Mouse (Mus musculus): ENCODE data around the gene Myo7a. TPM values are rescaled to one million over a fixed set of nuclear protein-coding genes. Genes with fewer than 3 reads are reported as not detected.

Gene Myo7a
- polyA plus RNA-seq, 1 experiment from 2014 or later = 15.8 TPM

DNA sequence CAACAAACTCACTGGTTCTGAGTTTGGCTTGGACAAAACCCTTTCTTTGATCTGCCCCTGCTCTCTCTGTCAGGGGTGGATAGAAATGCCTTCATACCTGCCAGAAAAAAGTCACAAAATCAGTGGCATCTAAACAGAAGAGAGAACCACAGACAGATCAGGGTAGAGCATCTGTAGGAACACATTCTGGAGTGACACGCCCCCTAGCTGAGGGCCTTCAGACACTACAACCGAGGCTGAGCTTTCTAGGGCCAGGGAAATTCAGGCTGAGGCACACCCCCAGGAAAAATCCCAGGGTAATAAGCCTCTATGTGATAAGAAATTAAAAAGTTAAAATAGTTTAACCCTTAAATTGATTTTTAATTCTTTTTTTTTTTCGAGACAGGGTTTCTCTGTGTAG, 34.0 kb upstream of the Myo7a start:
- no peaks in the 10 kb centered on the region for H3K27me3 ChIP-seq (replicated peaks)
- no peaks in the 10 kb centered on the region for H3K9me3 ChIP-seq
- H3K9ac ChIP-seq = no peak overlapping the region
- H3K4me3 ChIP-seq = no peak overlapping the region
- WGBS = 45% methylated on average over 3 of the region's 3 CpGs
- ATAC-seq (ENCODE audit: low FRiP score, low read depth) = no peak
- H3K4me2 ChIP-seq (replicated peaks) = no peak overlapping the region
- H3K27ac ChIP-seq = no peak overlapping the region
- no peaks in the 10 kb centered on the region for H3K36me3 ChIP-seq
- H3K4me1 ChIP-seq = peaks cover 38% of the 10 kb centered on the region

DNA sequence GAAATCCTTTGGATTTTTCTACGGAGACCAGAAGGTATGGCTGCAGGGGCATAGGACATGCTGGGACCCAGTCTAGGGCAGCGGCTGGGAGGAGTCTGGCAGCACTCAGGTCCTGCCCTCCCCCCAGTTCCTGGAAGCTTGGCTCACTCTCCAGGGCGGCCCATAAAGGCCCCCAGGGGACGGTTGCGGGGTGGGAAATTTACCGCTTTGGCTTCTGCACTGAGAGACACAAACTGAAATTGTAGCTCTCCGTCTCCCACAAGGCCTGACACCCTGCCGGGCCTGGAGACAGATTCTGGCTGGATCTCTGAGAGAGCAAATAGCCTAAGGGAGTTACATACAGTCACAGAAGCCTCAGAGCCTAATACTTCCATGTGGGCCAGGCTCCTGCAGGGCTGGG, 33.1 kb upstream of the Myo7a start:
- Histone ChIP-seq H3K4me2 (replicated peaks) (no peak overlapping the region), H3K27me3 (replicated peaks) (no peaks in the 10 kb centered on the region), H3K4me3 (no peak overlapping the region), H3K36me3 (no peaks in the 10 kb centered on the region), H3K27ac (no peak overlapping the region), H3K9me3 (no peaks in the 10 kb centered on the region), H3K4me1 (peaks cover 32% of the 10 kb centered on the region), H3K9ac (no peak overlapping the region)
- ATAC-seq (ENCODE audit: low FRiP score, low read depth) = no peak; the same call in 1 of the 2 replicates
- 46% methylated on average over 8 of the region's 8 CpGs for WGBS

DNA sequence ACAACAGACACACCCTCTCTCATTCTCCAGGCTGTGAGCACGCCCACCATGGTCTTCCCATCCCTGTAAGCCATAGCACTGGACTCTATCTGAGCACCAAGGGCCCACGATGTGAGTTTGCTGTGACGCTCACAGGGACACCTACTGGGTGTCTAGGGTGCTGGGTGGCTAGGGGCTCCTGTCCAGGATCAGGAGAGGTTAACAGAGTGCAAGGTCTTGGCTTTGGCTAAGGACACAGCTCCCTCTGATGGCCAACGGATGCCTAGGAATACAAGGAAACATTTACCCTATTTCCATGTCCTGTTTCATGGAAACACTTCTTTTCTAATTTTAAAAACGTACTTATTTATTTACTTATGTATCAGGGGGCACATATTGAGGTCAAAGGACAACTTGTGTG, 31.2 kb upstream of the Myo7a start:
- Histone ChIP-seq H3K36me3 (no peaks in the 10 kb centered on the region), H3K4me1 (peaks cover 22% of the 10 kb centered on the region), H3K27me3 (replicated peaks) (no peaks in the 10 kb centered on the region), H3K27ac (no peak overlapping the region), H3K9ac (no peak overlapping the region), H3K4me2 (replicated peaks) (no peak overlapping the region), H3K4me3 (no peak overlapping the region), H3K9me3 (no peaks in the 10 kb centered on the region)
- no peak for ATAC-seq (ENCODE audit: low FRiP score, low read depth)
- 57% methylated on average over 5 of the region's 5 CpGs for WGBS

DNA sequence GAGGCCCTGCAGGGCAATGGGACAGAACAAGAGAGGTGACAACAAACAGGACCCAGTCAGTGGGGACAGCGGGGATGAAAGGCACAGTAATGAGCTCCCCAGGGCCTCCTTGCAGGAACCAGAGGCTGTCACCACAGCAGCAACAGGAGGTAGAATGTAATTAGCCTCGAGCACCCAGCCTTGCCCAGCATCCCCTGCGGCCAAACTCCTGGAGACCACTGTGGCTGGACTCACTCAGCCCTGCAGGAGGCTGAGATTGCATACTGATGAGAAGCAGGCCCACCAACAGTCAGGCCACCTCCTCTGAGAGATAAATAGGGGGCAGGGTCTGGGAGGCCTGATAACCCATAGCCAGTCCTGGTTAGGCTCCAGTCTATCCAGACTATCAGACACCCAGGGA, 30.5 kb upstream of the Myo7a start:
- Histone ChIP-seq H3K4me3 (no peak overlapping the region), H3K27me3 (replicated peaks) (no peaks in the 10 kb centered on the region), H3K27ac (no peak overlapping the region), H3K36me3 (no peaks in the 10 kb centered on the region), H3K4me2 (replicated peaks) (no peak overlapping the region), H3K9me3 (no peaks in the 10 kb centered on the region), H3K9ac (no peak overlapping the region), H3K4me1 (peaks cover 22% of the 10 kb centered on the region)
- WGBS = 20% methylated on average over 3 of the region's 3 CpGs
- no peak for ATAC-seq (ENCODE audit: low FRiP score, low read depth)

DNA sequence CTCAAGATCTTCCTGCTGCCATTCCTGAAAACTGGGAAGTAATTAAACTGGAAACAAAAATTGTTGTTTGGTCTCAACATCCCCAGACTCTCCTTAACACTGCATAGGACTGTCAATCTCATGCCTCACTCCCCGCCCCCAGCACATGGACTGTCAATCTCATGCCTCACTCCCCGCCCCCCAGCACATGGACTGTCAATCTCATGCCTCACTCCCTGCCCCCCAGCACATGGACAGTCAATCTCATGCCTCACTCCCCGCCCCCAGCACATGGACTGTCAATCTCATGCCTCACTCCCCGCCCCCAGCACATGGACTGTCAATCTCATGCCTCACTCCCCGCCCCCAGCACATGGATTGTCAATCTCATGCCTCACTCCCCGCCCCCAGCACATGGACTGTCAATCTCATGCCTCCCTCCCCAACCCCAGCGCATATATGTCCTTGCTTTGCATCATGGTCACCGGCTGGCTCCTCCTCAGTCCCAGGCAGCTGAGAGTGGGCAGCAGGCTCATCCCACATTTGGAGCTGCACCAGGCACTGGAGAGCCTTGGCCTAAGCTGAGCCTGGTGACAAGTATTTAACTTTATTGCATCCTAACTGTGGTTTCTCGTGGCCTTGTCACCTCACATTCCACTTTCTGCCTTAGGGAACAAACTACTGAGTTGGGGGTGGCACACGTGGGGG, 29.5 kb upstream of the Myo7a start:
- 74% methylated on average over 10 of the region's 10 CpGs for WGBS
- ATAC-seq (ENCODE audit: low FRiP score, low read depth) = no peak
- no peaks in the 10 kb centered on the region for H3K9me3 ChIP-seq
- H3K4me2 ChIP-seq (replicated peaks) = no peak overlapping the region
- H3K9ac ChIP-seq = no peak overlapping the region
- H3K27ac ChIP-seq = no peak overlapping the region
- H3K36me3 ChIP-seq = no peaks in the 10 kb centered on the region
- H3K4me3 ChIP-seq = no peak overlapping the region
- H3K4me1 ChIP-seq = peaks cover 22% of the 10 kb centered on the region
- H3K27me3 ChIP-seq (replicated peaks) = no peaks in the 10 kb centered on the region

DNA sequence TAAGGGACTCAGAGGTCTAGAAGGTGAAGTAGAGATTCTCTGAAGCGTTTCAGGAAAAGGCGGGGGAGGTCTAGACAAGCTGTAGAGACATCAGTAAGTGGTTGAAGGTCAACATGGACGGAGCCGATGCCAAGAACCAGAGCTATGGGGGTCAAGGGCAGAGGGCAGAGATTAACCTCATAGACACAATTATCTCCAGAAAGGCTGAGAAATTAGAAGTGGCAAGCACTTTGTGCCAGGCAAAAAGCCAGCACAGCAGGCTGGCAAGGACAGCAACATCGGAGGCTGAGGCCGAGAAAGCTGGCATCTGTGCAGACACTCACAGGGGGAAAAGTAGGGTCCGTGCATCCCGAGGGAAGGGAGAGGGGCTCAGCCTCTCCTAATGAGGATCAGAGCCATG, 28.4 kb upstream of the Myo7a start:
- no peaks in the 10 kb centered on the region for H3K9me3 ChIP-seq
- H3K9ac ChIP-seq = no peak overlapping the region
- no peaks in the 10 kb centered on the region for H3K36me3 ChIP-seq
- H3K4me2 ChIP-seq (replicated peaks) = no peak overlapping the region
- H3K27me3 ChIP-seq (replicated peaks) = no peaks in the 10 kb centered on the region
- ATAC-seq (ENCODE audit: low FRiP score, low read depth) = no peak
- H3K27ac ChIP-seq = no peak overlapping the region
- WGBS = 87% methylated on average over 8 of the region's 8 CpGs
- H3K4me1 ChIP-seq = peaks cover 21% of the 10 kb centered on the region
- H3K4me3 ChIP-seq = no peak overlapping the region

DNA sequence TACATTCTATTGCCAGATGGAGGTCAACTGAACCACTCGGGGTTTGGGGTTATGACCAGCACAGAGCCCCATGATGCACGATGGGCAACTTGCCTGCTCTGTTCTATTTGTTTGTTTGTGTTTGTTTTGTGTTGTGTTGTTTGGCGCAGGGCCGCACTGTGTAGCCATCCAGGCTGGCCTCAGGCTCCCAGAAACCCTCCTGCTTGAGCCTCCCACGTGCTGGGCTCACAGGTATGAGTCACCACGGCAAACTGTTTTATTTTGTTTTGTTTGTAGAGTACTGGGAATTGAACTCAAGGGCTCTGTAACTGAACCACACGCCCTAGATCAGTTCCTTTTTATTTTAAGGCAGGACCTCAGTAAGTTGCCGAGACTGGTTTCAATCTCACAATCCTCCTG, 27.1 kb upstream of the Myo7a start:
- 83% methylated on average over 8 of the region's 8 CpGs for WGBS

DNA sequence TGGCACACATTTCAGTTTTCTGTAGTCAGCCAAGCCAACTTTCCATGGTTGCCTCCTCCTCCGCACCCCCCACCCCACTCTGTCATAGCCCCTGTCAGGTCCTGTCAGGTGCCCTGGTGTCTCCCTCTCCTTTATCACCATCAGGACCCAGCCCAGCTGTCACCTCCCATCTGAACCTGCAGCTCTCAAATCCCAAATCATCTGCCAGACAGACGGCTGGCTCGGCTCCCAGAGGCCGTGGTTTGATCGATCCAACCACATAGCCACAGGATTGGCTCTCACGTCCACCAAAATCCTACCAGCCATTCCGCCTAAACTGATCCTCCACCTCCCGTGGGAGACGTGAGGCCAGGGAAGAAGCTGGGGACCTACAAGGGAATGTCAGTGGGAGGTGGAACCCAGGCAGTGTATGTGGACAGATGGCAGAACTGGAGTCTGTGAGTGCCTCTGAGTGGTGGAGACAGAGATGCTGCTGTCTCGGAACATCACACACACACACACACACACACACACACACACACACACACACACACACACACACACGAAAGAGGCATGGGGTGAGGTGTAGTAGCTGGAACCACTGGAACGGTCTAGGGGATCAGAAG, 26.6 kb upstream of the Myo7a start:
- ATAC-seq (ENCODE audit: low FRiP score, low read depth) = no peak

More for the DNA sequence above, 27.1 kb upstream of the Myo7a start:
- ATAC-seq (ENCODE audit: low FRiP score, low read depth) = no peak
- Histone ChIP-seq H3K4me2 (replicated peaks) (no peak overlapping the region), H3K27ac (no peak overlapping the region), H3K36me3 (no peaks in the 10 kb centered on the region), H3K4me1 (peaks cover 20% of the 10 kb centered on the region), H3K27me3 (replicated peaks) (no peaks in the 10 kb centered on the region), H3K4me3 (no peak overlapping the region), H3K9ac (no peak overlapping the region), H3K9me3 (no peaks in the 10 kb centered on the region)

DNA sequence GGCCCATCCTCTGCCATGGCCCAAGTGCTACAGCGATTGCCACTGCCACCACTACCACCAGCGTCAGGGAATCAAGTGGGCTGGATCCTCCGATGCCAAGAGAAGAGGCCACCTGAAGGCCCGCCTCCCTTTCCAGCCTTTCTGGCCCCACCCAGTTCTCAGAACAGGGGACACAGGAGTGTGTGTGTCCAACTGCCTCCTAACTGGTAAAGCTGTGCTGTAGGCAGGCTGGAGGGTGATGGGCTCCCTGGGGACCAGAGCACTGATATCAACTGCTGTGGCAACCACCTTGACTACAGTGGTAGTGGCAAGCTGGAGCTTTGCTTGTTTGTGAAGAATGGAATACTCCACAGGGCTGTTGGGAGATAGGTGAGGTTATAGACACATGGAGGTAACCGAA, 26.1 kb upstream of the Myo7a start, which contains the start of gene Omp:
Gene Omp, minus strand, starts transcription at position 101 of the 400 bp plus-strand sequence.
- H3K4me2 ChIP-seq (replicated peaks) = no peak within 1 kb of the TSS
- H3K4me1 ChIP-seq = peaks cover 23% of the 10 kb centered on the region
- 0 out of 2 replicates have a peak within 1 kb of the TSS, but pooled peaks have one; percentile 1 for H3K9ac ChIP-seq
- H3K27me3 ChIP-seq (replicated peaks) = no peaks in the 10 kb centered on the region
- H3K4me3 ChIP-seq = no peak within 1 kb of the TSS
- H3K9me3 ChIP-seq = no peaks in the 10 kb centered on the region
- 94% methylated on average over 5 of the region's 5 CpGs for WGBS
- H3K36me3 ChIP-seq = no peaks in the 10 kb centered on the region
- H3K27ac ChIP-seq = no peak within 1 kb of the TSS
- no peak for ATAC-seq (ENCODE audit: low FRiP score, low read depth)

More for the DNA sequence above, 26.6 kb upstream of the Myo7a start:
- Histone ChIP-seq H3K9me3 (no peaks in the 10 kb centered on the region), H3K27me3 (replicated peaks) (no peaks in the 10 kb centered on the region), H3K36me3 (no peaks in the 10 kb centered on the region), H3K9ac (no peak overlapping the region), H3K4me3 (no peak overlapping the region), H3K4me1 (peaks cover 23% of the 10 kb centered on the region), H3K4me2 (replicated peaks) (no peak overlapping the region), H3K27ac (no peak overlapping the region)
- WGBS = 85% methylated on average over 12 of the region's 12 CpGs

DNA sequence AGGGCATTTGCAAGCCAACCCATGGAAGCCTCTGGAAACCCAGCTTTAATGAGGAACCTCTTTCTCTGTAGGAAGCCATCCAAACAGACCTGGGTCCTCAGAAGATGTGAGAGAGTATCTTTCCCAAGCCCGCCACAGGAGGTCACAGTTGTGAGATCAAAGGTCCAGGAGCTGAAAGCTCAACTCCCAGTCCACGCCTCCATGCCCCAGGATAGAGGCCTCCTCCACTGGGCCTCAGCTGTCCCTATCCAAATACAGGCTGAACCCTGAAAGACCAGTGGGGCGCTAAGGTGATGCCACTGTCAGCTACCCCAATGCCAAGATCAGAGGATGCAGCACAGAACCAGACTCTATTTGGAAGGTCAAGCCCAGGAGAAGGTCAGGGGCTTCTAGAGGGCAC, 23.3 kb upstream of the Myo7a start:
- H3K27ac ChIP-seq = no peak overlapping the region
- no peak overlapping the region for H3K4me2 ChIP-seq (replicated peaks)
- 66% methylated on average over 3 of the region's 3 CpGs for WGBS
- H3K4me3 ChIP-seq = no peak overlapping the region
- H3K9ac ChIP-seq = no peak overlapping the region
- ATAC-seq (ENCODE audit: low FRiP score, low read depth) = no peak
- no peaks in the 10 kb centered on the region for H3K27me3 ChIP-seq (replicated peaks)
- H3K4me1 ChIP-seq = peaks cover 20% of the 10 kb centered on the region; the same call in 1 of the 2 replicates
- H3K9me3 ChIP-seq = no peaks in the 10 kb centered on the region
- no peaks in the 10 kb centered on the region for H3K36me3 ChIP-seq

DNA sequence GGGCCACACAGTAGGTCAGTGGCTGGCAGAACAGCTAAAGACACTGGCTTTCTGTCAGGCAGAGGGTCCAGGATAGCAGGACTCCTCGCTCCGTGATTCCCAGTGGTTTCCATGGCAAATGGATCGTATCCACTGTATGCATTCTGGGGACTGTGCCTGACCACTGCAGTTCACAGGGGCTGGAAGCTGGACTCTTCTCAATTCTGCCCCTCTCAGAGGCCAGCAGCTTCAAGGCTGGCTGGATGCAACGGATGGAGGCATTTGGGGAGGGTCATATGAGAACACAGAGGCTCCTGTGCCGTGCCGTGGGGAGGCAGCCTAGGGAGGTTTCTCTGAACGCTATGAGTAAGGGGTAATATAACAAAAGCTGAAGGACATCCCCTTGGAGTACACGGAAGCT, 22.9 kb upstream of the Myo7a start:
- Histone ChIP-seq H3K4me3 (no peak overlapping the region), H3K9ac (no peak overlapping the region), H3K27ac (no peak overlapping the region), H3K9me3 (no peaks in the 10 kb centered on the region), H3K4me1 (peaks cover 21% of the 10 kb centered on the region; the same call in 1 of the 2 replicates), H3K27me3 (replicated peaks) (no peaks in the 10 kb centered on the region), H3K36me3 (no peaks in the 10 kb centered on the region), H3K4me2 (replicated peaks) (no peak overlapping the region)
- ATAC-seq (ENCODE audit: low FRiP score, low read depth) = no peak
- 46% methylated on average over 8 of the region's 8 CpGs for WGBS

DNA sequence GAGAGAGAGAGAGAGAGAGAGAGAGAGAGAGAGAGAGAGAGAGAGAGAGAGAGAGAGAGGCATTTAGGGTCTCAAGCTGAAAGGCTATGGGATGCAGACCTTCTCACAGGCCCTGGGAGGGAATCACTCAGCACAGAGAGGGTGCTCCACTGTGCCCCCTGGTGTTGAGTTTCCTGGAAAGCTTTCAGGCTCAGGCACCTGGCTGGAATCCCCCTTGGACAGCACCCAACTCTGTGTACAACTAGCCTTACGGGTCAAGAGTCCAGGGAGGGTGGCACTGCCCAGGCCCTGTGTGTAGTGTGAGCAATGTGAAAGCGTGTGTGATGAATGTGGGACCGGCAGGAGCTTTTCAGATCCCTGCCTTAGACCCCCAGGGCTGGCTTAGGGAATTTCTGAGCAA, 21.9 kb upstream of the Myo7a start:
- no peak for ATAC-seq (ENCODE audit: low FRiP score, low read depth)
- Histone ChIP-seq H3K4me2 (replicated peaks) (no peak overlapping the region), H3K4me3 (no peak overlapping the region), H3K4me1 (peaks cover 21% of the 10 kb centered on the region; the same call in 1 of the 2 replicates), H3K27ac (no peak overlapping the region), H3K36me3 (no peaks in the 10 kb centered on the region), H3K9me3 (no peaks in the 10 kb centered on the region), H3K27me3 (replicated peaks) (no peaks in the 10 kb centered on the region), H3K9ac (no peak overlapping the region)
- 59% methylated on average over 3 of the region's 3 CpGs for WGBS

DNA sequence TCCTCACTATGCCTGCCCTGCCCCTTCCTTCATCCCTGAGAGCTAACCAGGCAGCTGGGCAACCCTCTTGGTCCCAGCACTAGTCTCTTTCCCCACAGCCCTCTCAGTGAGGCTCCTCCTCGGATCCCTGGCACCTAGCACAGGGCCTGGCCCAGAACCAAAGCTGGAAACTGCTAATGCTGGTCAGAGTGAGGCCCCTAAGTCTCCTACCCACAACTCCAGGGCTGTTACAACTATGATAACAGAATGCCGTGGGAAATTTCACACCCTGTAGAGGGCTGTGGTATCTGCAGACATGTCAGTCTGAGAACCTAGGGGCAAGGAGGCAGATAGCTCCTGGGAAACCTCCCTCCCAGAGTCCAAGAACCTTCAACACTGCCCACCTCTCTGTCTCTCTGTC, 21.3 kb upstream of the Myo7a start:
- WGBS = 63% methylated on average over 2 of the region's 2 CpGs
- H3K9me3 ChIP-seq = no peaks in the 10 kb centered on the region
- H3K27me3 ChIP-seq (replicated peaks) = no peaks in the 10 kb centered on the region
- H3K36me3 ChIP-seq = peaks cover 2% of the 10 kb centered on the region; the same call in 1 of the 2 replicates
- H3K4me1 ChIP-seq = peaks cover 21% of the 10 kb centered on the region; the same call in 1 of the 2 replicates
- no peak overlapping the region for H3K4me2 ChIP-seq (replicated peaks)
- no peak overlapping the region for H3K9ac ChIP-seq
- no peak for ATAC-seq (ENCODE audit: low FRiP score, low read depth)
- H3K27ac ChIP-seq = no peak overlapping the region; the same call in 1 of the 2 replicates
- no peak overlapping the region for H3K4me3 ChIP-seq

All from neural tube, embryonic 12.5 days (tissue).